Mouse (Mus musculus) erythroid progenitor cell, adult 5-6 weeks (primary cell): Measurements from ENCODE around the gene Cst12. TPM values are rescaled to one million over a fixed set of nuclear protein-coding genes. Genes with fewer than 3 reads are reported as not detected.
A peak's percentile ranks its signal among the peaks of the same experiment; 100 is the strongest.
"Not testable (repeated sequence)": the region's sequence is repeated elsewhere in the genome, so short reads cannot be mapped to it uniquely, and the experiment has no call there.

Experiments
- ATAC-seq: replicated peaks from 2 replicates; pipeline ENCODE4 v1.8.0; 2016; ENCODE audit warnings: moderate number of reproducible peaks, mild to moderate bottlenecking, moderate TSS enrichment, inconsistent platforms; ENCODE audit not compliant: poor library complexity, low FRiP score, severe bottlenecking
- total RNA-seq, 2 experiments: library from RNA; stranded (forward) in 1 of 2; stranded (reverse) in 1 of 2; fragments of 150-400 nt in 1 of 2; fragments of 186-747, 209-891 nt in 1 of 2; gene quantifications; 2 replicates each; pipeline versions ENCODE4 v1.2.3 to v1.2.4; 2015 to 2017; ENCODE audit warnings: low replicate concordance in 2 of 2

Gene Cst12
- total RNA-seq (2015; ENCODE audit: low replicate concordance) (not detected in 2 replicates), total RNA-seq (2017; ENCODE audit: low replicate concordance) (not detected in 2 replicates)

DNA sequence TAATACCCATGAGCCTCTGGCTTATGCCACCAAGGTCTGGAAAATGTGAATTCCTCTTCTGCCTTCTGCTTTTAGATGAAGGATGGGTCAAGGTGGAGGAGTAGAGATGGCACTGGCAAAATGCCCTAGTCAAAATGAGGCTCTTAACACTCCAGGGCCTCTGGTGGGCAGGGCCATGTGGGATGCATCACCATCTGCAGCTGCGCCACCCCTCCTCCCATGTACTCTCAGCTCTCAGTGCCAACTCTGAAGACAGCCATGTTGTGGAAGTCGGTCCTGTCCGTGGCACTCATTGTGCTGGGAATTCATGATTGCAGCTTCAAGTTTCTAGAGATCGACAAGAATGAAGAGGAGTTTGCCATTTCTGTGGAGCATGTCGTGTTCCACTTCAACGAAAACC, at the start of gene Cst12:
TSS of gene Cst12 (plus strand) at position 220 of the 400 bp plus-strand sequence.
- ATAC-seq, result no peak

DNA sequence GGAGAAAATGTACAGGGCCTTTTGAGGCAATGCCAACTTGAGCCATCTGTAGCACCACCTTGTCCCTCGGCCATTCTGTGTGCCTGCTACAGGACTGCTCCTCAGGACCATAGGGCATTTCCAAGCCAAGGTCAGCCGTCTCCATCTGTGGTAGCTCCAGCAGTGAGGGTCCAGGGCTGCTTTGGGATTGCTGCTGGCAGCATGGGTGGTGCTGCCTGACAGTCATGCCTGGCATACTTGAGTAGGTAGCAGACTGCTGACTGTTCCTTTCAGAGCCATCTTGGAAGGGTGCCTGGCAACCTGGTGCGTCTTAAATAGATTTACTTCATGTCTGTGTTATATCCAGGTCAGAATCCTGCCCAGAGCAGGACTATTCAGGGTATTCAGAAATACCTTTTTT, 46.2 kb upstream of the Cst12 start:
- ATAC-seq, result no peak

DNA sequence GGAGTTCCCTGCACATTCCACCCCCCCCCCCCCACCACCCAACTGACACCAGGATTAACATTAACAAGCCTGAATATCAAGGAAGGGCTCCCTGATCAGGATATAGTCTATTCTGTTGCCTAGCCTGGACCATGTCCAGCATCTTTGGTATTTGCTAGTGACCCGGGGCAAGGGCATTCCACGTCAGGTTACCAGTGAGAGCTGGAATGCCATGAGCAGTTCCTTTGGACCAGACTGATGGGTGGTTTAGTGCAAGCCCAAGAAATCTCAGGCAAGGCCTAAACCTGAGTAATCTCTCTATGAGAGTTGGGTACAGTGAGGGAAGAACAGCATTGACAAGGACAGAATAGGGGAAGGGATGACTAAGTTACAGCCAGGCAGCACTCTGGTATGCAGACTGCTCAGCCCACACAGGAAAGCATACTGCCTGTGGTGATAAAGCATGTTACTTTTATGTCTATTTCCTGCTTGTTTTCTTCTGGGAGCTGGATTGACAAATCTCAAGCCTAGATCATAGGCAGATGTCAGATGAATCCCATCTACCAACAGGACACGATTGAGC, 45.2 kb upstream of the Cst12 start:
- no peak for ATAC-seq

DNA sequence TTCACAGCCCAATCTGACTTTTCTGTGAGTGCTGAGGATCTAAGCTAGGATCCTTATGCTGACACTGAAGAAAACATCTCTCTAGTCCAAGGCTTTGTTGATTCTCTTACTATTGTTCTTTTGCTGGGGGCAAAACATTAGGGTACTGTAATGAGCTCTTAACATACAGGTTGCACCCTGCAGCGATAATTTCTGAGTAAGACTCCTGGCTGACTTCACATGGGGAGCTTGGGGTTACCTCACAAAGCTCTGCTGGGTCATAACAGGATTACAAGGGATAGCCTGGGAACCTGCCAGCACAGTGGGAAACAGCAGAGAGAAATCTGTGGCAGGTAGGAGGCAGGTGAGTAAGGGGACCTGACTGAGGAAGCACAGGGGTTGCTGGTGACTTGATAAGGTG, 39.1 kb upstream of the Cst12 start, which contains the start of gene Cstl1:
TSS of gene Cstl1 (plus strand) at position 301 of the 400 bp plus-strand sequence.
- ATAC-seq, result no peak

DNA sequence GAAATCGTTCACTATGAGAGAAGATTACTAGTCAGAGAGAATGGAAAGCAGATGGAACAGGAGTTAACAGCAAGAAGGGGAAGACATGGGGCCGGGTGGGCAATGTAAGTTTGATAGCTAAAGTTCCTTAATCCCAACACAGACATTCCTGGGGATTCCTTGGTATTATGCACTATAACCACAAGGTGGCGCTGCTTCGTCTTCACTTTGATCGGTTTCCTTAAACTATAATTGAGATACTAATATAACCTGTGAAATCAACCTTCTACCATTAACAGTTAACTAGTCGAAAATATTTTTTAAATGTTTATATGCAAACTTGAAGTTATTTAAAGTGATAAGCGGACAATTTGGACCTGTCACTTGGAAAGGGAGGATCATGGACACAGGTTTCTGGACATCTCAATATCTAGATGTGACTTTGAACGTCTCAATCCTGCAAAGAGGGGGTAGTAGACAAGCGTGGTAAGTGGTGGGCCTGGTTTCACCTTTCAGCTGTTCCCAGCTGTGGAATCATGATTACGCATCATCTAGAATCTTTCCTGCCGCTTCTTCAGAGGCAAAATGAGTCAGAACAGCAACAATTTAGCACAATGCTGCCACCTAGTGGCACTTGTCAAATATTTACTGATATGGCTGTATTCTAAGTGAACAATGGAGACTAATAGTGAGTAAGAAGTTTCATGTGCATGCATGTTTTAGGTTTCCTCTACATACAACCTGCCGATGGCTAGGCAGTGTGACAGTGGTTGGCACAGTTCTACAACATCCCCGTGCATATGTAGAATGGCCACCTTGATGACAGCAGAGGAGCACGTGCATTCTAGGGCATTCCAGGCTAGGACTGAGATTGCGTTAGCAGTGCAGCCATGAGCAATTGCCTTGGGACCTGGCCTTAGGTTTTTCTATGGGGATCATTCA, 37.0 kb upstream of the Cst12 start:
- peak; percentile 82 for ATAC-seq

DNA sequence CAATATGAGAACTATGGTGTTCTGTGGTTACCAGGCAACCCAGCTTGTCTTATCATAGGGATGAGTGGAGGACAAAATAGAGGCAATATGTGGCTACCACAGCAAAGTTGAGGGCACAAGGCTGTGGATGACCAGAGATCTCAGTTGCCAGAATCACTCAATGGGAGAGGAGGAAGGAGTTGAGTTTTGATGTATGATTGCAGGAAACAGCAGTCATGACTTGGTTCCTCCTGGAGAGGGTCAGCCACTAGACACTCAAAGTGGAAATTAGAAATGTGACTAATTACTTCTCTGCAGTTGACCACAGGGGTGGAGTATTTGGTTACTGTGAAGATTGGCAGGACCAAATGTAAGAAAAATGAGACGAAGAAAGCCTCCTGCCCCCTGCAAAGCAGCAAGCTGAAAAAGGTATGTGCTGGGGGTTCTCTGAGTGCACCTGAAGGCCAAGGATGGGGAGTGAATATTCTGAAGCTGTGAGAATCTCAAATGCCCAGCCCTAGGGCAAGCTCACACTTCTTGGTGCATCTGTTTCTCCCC, 34.8 kb upstream of the Cst12 start:
- ATAC-seq, result no peak

DNA sequence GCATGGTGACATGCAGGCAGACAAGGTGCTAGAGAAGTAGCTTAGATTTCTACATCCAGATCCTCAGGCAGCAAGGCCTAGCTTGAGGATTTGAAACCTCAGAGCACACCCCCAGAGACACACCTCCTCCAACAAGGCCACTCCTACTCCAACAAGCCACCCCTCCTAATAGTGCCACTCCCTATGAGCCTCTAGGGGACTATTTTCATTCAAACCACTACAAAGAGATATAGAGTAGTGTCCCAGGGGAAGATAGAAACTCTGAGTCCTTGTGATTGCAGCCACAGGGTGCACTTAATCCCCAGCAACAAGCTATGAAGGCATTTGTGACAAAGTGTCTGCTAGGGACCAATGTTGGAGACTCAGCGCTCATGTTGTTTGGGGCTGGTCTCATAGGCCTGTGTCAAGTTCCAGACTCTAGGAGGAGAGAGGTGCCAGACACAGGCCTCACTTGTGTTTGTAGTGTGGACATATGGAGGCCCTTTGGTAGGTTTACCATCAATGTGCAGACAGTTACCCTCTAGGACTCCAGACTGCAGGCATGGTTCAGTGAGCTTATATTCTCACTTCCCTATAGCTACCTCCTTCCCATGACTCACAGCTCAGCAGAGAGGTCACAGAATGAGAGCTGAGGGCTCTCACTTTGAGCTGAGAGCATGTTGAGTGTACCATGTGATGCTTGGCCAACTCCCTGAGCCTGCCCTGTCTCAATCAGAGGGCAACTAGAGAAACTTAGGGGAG, 25.3 kb upstream of the Cst12 start:
- no peak for ATAC-seq

DNA sequence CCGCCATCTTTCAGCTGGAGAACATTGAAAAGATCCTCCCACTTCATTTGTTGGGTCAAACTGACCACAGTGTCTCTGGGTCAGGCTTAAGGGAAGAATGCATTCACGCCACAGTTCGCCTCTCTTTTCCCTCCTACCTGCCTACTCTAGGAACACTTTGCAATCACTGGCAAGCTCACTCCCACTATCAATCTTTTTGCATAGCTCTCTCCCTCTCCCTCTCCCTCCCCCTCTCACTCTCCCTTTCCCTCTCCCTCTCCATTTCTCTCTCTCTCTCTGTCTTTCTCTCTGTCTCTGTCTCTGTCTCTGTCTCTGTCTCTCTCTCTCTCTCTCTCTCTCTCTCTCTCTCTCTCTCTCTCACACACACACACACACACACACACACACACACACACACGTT, 17.8 kb upstream of the Cst12 start, which contains the start of gene Cst11:
TSS of gene Cst11 (minus strand) at position 101 of the 400 bp plus-strand sequence.
- not testable (repeated sequence) for ATAC-seq

DNA sequence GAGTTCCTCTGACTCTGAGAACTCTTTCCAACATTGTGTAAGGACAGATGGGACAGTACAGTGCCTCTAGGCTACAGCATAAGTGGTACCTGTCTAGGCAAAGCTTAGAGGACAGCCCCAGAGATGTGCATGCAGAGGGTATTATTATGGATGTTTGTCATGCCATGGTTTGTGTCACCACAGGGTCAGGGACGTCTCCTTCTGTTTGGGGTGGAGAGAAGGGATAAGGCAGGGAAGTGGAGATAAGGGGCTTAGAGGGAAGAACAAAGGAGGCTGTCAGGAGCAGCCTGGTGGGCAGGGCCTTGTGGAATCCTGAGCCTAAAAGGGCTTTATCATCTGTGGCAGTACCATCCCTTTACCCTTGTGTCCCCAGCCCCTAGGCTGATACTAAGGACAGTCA, 7.5 kb upstream of the Cst12 start, which contains the start of gene 8030411F24Rik:
TSS of gene 8030411F24Rik (plus strand) at position 301 of the 400 bp plus-strand sequence.
- ATAC-seq, result no peak

DNA sequence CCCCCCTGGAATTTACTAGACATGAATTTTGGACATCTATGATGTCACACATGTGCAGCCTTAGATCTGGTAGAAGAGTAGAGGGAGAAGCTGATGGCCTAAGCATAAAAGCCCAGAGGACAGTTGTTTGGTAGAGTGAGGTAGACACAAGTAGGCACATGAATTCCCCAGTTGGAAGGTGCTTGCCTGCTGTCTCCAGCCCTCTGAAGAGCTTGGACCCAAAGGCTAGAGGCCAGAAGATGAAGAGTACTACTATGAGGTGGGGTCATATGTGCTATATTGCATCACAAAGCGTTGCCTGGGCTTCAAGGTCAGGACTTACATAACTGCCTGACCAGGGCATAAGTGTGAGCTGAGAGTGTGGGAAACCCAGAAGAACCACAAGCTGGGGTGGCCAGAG, 9.3 kb downstream of the Cst12 start, which contains the start of gene Cst8:
TSS of gene Cst8 (plus strand) at position 301 of the 400 bp plus-strand sequence.
- ATAC-seq, result no peak

DNA sequence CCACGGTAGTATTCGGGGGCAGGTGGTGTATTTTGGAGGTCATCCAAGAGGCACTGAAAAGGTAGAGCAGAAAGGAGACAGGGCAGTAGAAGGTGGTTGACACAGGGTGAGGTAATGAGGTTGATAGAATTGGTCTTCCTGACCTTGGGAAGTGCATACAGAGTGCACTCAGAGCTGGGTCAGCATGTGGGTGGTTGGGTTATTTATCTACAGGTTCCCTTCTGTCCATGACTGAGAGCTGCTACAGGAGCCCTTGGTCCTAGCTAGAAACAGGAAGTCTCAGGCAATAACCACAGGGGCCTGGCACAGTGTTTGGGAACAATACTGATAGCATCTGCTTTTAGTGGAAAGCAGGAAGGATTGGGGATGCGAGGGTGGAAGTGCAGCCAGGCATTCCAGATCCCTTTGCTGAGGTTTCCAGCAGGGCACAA, 12.3 kb downstream of the Cst12 start:
- ATAC-seq, result no peak

DNA sequence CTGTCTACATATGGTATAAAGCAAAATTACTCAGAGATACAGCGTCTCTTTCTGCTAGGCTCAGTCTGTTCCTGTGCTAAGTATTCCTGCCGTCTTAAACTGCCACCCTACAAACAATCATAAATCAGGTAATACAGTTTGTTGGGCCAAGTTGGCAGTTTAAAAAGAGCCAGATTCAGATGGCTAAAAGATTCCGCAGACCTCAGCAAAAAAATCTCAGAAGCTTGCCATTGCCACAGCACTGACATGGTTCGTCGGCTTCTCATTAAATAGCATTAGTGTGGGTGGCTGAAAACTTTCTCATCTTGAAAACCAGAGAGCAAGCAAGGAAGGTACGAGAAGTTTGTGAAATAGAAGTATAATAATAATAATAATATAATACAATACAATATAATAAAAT, 17.5 kb downstream of the Cst12 start:
- no peak for ATAC-seq

DNA sequence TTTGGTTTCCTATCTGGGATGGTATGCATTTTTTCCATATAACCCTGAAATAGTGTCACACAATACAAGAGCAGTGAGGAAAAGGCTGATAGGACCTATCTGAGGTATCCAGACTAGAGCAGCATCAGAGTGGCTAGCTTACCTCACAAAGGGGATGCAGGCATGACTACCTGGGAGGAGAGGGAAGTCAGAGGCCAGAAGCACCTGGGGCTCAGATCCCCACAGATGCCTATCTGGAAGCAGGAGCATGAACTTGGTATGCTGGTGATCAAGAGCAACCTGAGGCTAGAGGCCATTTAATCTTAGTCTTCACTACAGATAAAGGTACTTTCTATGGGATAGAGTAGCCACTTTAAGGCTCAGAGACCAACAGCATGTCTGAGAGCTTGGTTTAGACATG, 30.7 kb downstream of the Cst12 start, which contains the start of gene Cst13:
TSS of gene Cst13 (plus strand) at position 173 of the 400 bp plus-strand sequence.
- ATAC-seq, result no peak

DNA sequence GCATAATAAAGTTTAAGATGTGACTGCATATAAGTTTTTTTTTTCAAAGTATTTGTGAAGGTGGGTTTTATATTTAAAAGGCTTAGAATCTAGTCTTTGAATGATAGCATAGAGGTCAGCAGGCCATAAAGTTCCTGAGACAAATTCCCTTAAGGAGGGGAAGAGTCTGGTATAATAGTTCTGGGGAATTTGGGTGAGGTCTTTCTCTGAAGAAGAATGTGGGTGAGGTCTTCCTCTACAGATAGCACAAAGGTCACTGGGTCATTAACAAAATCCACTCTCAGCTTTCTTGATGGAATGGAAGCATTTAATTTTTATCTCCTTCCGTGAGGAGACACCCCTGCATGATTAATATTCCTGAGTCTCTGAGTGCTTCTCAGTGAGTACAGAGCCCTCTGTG, 36.8 kb downstream of the Cst12 start:
- ATAC-seq, result no peak

DNA sequence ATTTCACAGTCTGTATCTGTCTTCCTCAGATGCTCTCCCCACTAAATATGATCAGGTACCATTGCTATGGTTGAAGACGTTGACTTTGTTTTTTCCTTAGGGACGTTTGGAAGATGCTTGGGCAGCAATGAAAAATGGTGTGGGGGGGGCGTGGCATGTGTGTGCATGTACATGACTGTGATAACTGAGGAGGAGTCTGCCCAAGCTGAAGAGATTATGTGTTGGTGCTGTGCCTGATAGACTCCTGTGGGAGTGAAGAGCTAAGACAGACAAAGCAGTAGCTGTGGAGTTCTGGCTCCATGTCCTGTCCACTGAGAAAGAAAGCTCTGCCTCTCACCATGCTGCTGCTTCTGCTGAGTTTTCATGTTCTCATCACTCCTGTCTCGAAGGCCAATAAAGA, 45.8 kb downstream of the Cst12 start, which contains the start of gene Cst9:
TSS of gene Cst9 (plus strand) at position 236 of the 400 bp plus-strand sequence.
- no peak for ATAC-seq

DNA sequence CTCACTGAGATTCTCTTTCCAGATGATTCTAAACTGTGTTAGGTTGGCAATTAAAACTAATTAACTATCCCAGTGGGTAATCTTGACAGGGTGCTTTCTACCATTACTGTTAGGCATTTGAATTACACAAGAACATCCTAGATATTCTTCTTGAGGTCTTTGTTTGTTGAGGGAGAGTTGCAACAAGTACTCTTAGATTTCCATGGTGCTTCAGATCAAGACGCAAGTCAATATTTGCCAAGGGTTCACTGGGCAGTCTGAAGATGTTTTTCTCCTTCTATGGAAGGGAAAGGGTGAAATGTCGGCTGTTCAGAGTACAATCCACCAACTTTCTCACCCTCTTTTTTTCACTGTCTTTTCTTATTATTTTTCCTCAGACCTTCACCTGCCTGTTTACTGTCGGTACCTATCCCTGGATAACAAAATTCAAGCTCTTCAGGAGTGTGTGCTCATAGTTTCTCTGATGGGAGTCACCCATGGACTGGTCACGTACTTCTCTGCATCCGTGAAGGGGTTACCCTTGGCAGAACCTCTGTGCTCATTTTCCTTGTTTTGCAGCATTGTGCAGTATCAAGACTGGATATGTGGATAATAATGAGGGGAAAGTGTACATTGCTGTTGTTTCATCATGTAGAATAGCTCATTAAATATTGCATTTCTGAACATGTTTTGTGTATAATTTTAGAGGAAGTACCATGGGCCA, 49.1 kb downstream of the Cst12 start:
- ATAC-seq, result no peak

DNA sequence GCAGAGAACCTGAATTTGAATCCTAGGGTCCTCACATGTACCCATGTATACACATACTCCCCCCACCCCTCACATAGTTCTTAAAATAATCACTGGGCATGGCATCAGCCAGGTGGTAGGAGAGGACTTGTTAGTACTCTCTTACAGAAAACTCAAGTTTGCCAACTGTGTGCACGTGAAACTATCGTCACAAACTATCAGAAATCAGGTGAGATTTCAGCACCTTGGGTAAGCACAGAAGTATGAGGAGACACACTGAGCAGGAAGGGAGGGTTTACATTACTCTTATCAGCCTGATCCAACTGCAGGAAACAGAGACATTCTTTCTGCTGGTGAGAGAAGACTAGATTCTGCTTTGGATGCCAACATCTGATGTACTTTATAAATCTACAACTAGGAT, 50.1 kb downstream of the Cst12 start:
- ATAC-seq, result no peak
